Mouse (Mus musculus): ENCODE data around the gene Oaz3.

The Oaz3 gene

GRCm38 (mm10) chr3:94383476-94383875 lies 60.2 kb downstream of the Oaz3 start:
- no peak for DNase-seq

All from retina, postnatal 1 day (tissue).